8 mouse cellular contexts compared by ENCODE assay signal in genomic region chr1:38128919-38129436, GRCm38 (mm10). TPM values are rescaled to one million over a fixed set of nuclear protein-coding genes. Genes with fewer than 3 reads are reported as not detected.
DNase-seq lines count a peak whose midpoint lies in the region; ATAC-seq and TF ChIP-seq lines count a peak whose summit lies in the region.

No protein-coding gene starts in this region.

- TF ChIP-seq POLR2A in MEL (IDR thresholded peaks at IDR 0.05; ENCODE audit: control insufficient read depth in 1 of 2, insufficient read depth in 1 of 2, low read depth in 1 of 2, low read length in 2 of 2, poor library complexity in 1 of 2), result no peak

- no peak for TF ChIP-seq CTCF in MEL (IDR thresholded peaks at IDR 0.05 in 2 of 3, conservative IDR thresholded peaks at IDR 0.05 in 1 of 3; ENCODE audit: control insufficient read depth in 1 of 3, insufficient read depth in 1 of 3, low read depth in 2 of 3, low read length in 3 of 3, poor library complexity in 1 of 3, severe bottlenecking in 1 of 3)

- peak overlapping the region; percentile 83 for H3K27ac ChIP-seq in MEL (ENCODE audit: control insufficient read depth, low read depth, low read length)
- peak overlapping the region; percentile 95 for H3K27ac ChIP-seq in hindbrain, embryonic 11.5 days (ENCODE audit: low read depth, low read length)

- under 1% methylated on average over 40 of the region's 68 CpGs for WGBS in hindbrain, embryonic 11.5 days

- TF ChIP-seq RAD21 in MEL (IDR thresholded peaks at IDR 0.05; ENCODE audit: low read depth, low read length), result no peak

- DNase-seq in MEL (ENCODE audit: low read depth, low spot score), result peak; percentile 54
- peak; percentile 68 to 84 for DNase-seq in cerebellum, adult 18-20 months
- peak; percentile 30 for DNase-seq in forelimb bud, embryonic 11.5 days (ENCODE audit: low read depth, low spot score)
- DNase-seq in hindbrain, embryonic 11.5 days (ENCODE audit: low spot score), result peak; percentile 71
- peak; percentile 23 to 33 for DNase-seq in layer of hippocampus, postnatal 25 days (ENCODE audit: extremely low spot score in 1 of 2, low spot score in 1 of 2)
- peak; percentile 46 for DNase-seq in lung, postnatal 25 days (ENCODE audit: low spot score)
- peak; percentile 75 for DNase-seq in retina, postnatal 1 day
- DNase-seq in thymus, postnatal 4 days, result peak; percentile 70

- no peaks in the 10 kb centered on the region for H3K9me3 ChIP-seq in MEL (replicated peaks; ENCODE audit: insufficient read depth, low read length)
- no peaks in the 10 kb centered on the region for H3K9me3 ChIP-seq in hindbrain, embryonic 11.5 days (ENCODE audit: control insufficient read depth, low read length)

- H3K9ac ChIP-seq in MEL (ENCODE audit: control insufficient read depth, low read depth, low read length, poor library complexity, severe bottlenecking), result peak overlapping the region; percentile 98
- peak overlapping the region; percentile 86 for H3K9ac ChIP-seq in hindbrain, embryonic 11.5 days (ENCODE audit: low read depth, low read length)

- H3K4me3 ChIP-seq in MEL (ENCODE audit: control insufficient read depth in 1 of 2, insufficient read depth in 1 of 2, low read depth in 2 of 2, low read length in 2 of 2), result peak overlapping the region; percentile 93 to 95
- H3K4me3 ChIP-seq in hindbrain, embryonic 11.5 days (ENCODE audit: low read depth, low read length), result peak overlapping the region; percentile 84

- peaks cover 3 to 40% of the 10 kb centered on the region in 2 experiments for H3K36me3 ChIP-seq in MEL (ENCODE audit: control insufficient read depth in 1 of 2, insufficient read depth in 2 of 2, low read length in 2 of 2)
- no peaks in the 10 kb centered on the region for H3K36me3 ChIP-seq in hindbrain, embryonic 11.5 days (ENCODE audit: control insufficient read depth, insufficient read depth, low read length)

- H3K4me2 ChIP-seq in hindbrain, embryonic 11.5 days (replicated peaks; ENCODE audit: low read depth, low read length), result peak overlapping the region; percentile 82

- no peaks in the 10 kb centered on the region for H3K27me3 ChIP-seq in MEL (ENCODE audit: control insufficient read depth in 1 of 2, insufficient read depth in 2 of 2, low read length in 2 of 2)
- no peaks in the 10 kb centered on the region for H3K27me3 ChIP-seq in hindbrain, embryonic 11.5 days (ENCODE audit: control insufficient read depth, insufficient read depth, low read length)

- H3K4me1 ChIP-seq in MEL (ENCODE audit: control insufficient read depth in 1 of 2, insufficient read depth in 2 of 2, low read length in 2 of 2), result peaks cover 22 to 25% of the 10 kb centered on the region in 2 experiments
- peaks cover 2% of the 10 kb centered on the region for H3K4me1 ChIP-seq in hindbrain, embryonic 11.5 days (replicated peaks; ENCODE audit: control insufficient read depth, insufficient read depth, low read length)

- TF ChIP-seq EP300 in MEL (IDR thresholded peaks at IDR 0.05; ENCODE audit: low read depth in 1 of 2, low read length in 2 of 2), result 0 out of 4 replicates have a peak, but pooled peaks of 1 of the 2 experiments have one; percentile 17

- peaks cover 45% of the 10 kb centered on the region for H3K79me2 ChIP-seq in MEL (ENCODE audit: control insufficient read depth, insufficient read depth, low read length, poor library complexity)

- ATAC-seq in hindbrain, embryonic 11.5 days (ENCODE audit: low FRiP score), result no peak

TF ChIP-seq in MEL, 35 proteins besides CTCF, POLR2A, EP300 and RAD21:
- no peak; the same call in none of the 2 replicates for TF ChIP-seq SIN3A (IDR thresholded peaks at IDR 0.05; ENCODE audit: low read length)
- no peak for TF ChIP-seq CHD1 (IDR thresholded peaks at IDR 0.05; ENCODE audit: low read depth, low read length)
- TF ChIP-seq MYC (IDR thresholded peaks at IDR 0.05; ENCODE audit: low read depth, low read length), result no peak
- no peak for TF ChIP-seq TAL1 (IDR thresholded peaks at IDR 0.05; ENCODE audit: low read length)
- peak; percentile 54; the same call in 1 of the 2 replicates for TF ChIP-seq MXI1 (IDR thresholded peaks at IDR 0.05; ENCODE audit: low read depth, low read length)
- TF ChIP-seq NRF1 (IDR thresholded peaks at IDR 0.05; ENCODE audit: insufficient read depth, low read depth, low read length, poor library complexity, severe bottlenecking), result peak; percentile 51
- 0 out of 2 replicates have a peak, but pooled peaks have one; percentile 25 for TF ChIP-seq MAX (IDR thresholded peaks at IDR 0.05; ENCODE audit: low read length)
- no peak for TF ChIP-seq ETS1 (IDR thresholded peaks at IDR 0.05; ENCODE audit: low read depth, low read length)
- no peak for TF ChIP-seq TCF12 (IDR thresholded peaks at IDR 0.05; ENCODE audit: low read depth, low read length)
- TF ChIP-seq SMC3 (IDR thresholded peaks at IDR 0.05; ENCODE audit: low read depth, low read length), result no peak
- TF ChIP-seq ZMIZ1 (IDR thresholded peaks at IDR 0.05; ENCODE audit: low read depth, low read length), result no peak
- TF ChIP-seq RCOR1 (IDR thresholded peaks at IDR 0.05; ENCODE audit: low read depth, low read length), result no peak
- peak; percentile 23; the same call in 1 of the 2 replicates for TF ChIP-seq NELFE (IDR thresholded peaks at IDR 0.05; ENCODE audit: low read depth, low read length)
- TF ChIP-seq ZC3H11A (IDR thresholded peaks at IDR 0.05; ENCODE audit: low read depth, low read length), result no peak

RNA-seq across cellular contexts. Expression of gene Rev1, which starts 0.6 kb away (rescaled TPM):
- 25.6 and 28.9 TPM in 2 replicates for total RNA-seq in MEL (2012; rRNA removed)
- polyA plus RNA-seq in MEL (2012; ENCODE audit: insufficient read depth in 1 of 2, insufficient read length in 2 of 2, low read depth in 1 of 2, low replicate concordance in 2 of 2, missing spikeins in 1 of 2), result 10 to 100 TPM in 1 of 2 experiments, not detected in 1; 31.0 TPM
- 26.7 and 36.8 TPM in 2 replicates for polyA plus RNA-seq in hindbrain, embryonic 11.5 days (2014; fragmentation: Nextera tagmentation; extraction: Ambion mirVana)
- total RNA-seq in layer of hippocampus, postnatal 25 days (2021), result 10 to 100 TPM; 29.9 to 37.3 TPM
